26 mouse cellular contexts compared by ENCODE assay signal in genomic region chr1:180342944-180343343, GRCm38 (mm10). TPM values are rescaled to one million over a fixed set of nuclear protein-coding genes. Genes with fewer than 3 reads are reported as not detected.
DNase-seq lines count a peak whose midpoint lies in the region; ATAC-seq and TF ChIP-seq lines count a peak whose summit lies in the region.
"Had no signal": no experiment of that assay in that cellular context is flagged by ENCODE, and none has a peak within 500 bp of the region (broad histone marks: within the 10 kb centered on the region; RNA-seq: fewer than 3 reads in every experiment).

No protein-coding gene starts in this region.

- no peak for TF ChIP-seq EP300 in stomach, postnatal 0 days (optimal IDR thresholded peaks at IDR 0.05)

- no peak for ATAC-seq in stomach, embryonic 16.5 days (ENCODE audit: insufficient read depth, low FRiP score)
- ATAC-seq in stomach, postnatal 0 days (ENCODE audit: low FRiP score, low TSS enrichment): no peak
- ATAC-seq in hindbrain, embryonic 12.5 days (ENCODE audit: low FRiP score): no peak
- ATAC-seq: activated CD4-positive, CD25-positive, alpha-beta regulatory T cell, adult 4 months; forebrain, embryonic 13.5 days; intestine, postnatal 0 days had no signal

- no peaks in the 10 kb centered on the region for H3K9me3 ChIP-seq in stomach, embryonic 16.5 days (replicated peaks; ENCODE audit: control insufficient read depth, low read length)
- no peaks in the 10 kb centered on the region for H3K9me3 ChIP-seq in stomach, postnatal 0 days (ENCODE audit: control insufficient read depth, low read length)
- no peaks in the 10 kb centered on the region for H3K9me3 ChIP-seq in hindbrain, embryonic 12.5 days (replicated peaks)
- H3K9me3 ChIP-seq: embryonic facial prominence, embryonic 10.5 days; embryonic facial prominence, embryonic 15.5 days; forebrain, embryonic 13.5 days; heart, embryonic 10.5 days; heart, embryonic 15.5 days; limb, embryonic 13.5 days; midbrain, embryonic 13.5 days had no signal

- TF ChIP-seq CTCF in layer of hippocampus, adult 2 months (conservative IDR thresholded peaks at IDR 0.05): no peak
- no peak for TF ChIP-seq CTCF in stomach, postnatal 0 days (IDR thresholded peaks at IDR 0.05; ENCODE audit: low read depth)

- no peaks in the 10 kb centered on the region for H3K27me3 ChIP-seq in stomach, embryonic 16.5 days (ENCODE audit: control insufficient read depth, insufficient read depth, low read length)
- H3K27me3 ChIP-seq in stomach, postnatal 0 days (ENCODE audit: control insufficient read depth, insufficient read depth, low read length): no peaks in the 10 kb centered on the region
- H3K27me3 ChIP-seq in splenic B cell, adult 2 months (ENCODE audit: control insufficient read depth, insufficient read depth, low read length, poor library complexity, severe bottlenecking): no peaks in the 10 kb centered on the region
- H3K27me3 ChIP-seq in hindbrain, embryonic 12.5 days: no peaks in the 10 kb centered on the region
- H3K27me3 ChIP-seq: embryonic facial prominence, embryonic 15.5 days; forebrain, embryonic 13.5 days; heart, embryonic 15.5 days; limb, embryonic 13.5 days; midbrain, embryonic 13.5 days had no signal

- 0 out of 2 replicates have a peak overlapping the region, but pooled peaks have one; percentile 59 for H3K27ac ChIP-seq in layer of hippocampus, adult 2 months
- peak overlapping the region; percentile 26; the same call in 1 of the 2 replicates for H3K27ac ChIP-seq in stomach, embryonic 16.5 days (ENCODE audit: low read length)
- H3K27ac ChIP-seq in stomach, postnatal 0 days (replicated peaks): no peak overlapping the region
- no peak overlapping the region for H3K27ac ChIP-seq in hindbrain, embryonic 12.5 days
- H3K27ac ChIP-seq: embryonic facial prominence, embryonic 15.5 days; forebrain, embryonic 13.5 days; heart, embryonic 10.5 days; heart, embryonic 15.5 days; limb, embryonic 13.5 days; midbrain, embryonic 13.5 days had no signal

- 64% methylated on average over 7 of the region's 7 CpGs for WGBS in stomach, embryonic 16.5 days
- 55% methylated on average over 7 of the region's 7 CpGs for WGBS in stomach, postnatal 0 days
- WGBS in hindbrain, embryonic 12.5 days: 82% methylated on average over 7 of the region's 7 CpGs

- no peak overlapping the region for H3K4me3 ChIP-seq in layer of hippocampus, adult 2 months
- no peak overlapping the region for H3K4me3 ChIP-seq in stomach, embryonic 16.5 days (replicated peaks; ENCODE audit: low read length)
- no peak overlapping the region for H3K4me3 ChIP-seq in stomach, postnatal 0 days (ENCODE audit: low read depth, low read length)
- H3K4me3 ChIP-seq in hindbrain, embryonic 12.5 days: no peak overlapping the region
- H3K4me3 ChIP-seq: embryonic facial prominence, embryonic 10.5 days; embryonic facial prominence, embryonic 15.5 days; forebrain, embryonic 13.5 days; heart, embryonic 10.5 days; heart, embryonic 15.5 days; limb, embryonic 13.5 days; midbrain, embryonic 13.5 days had no signal

- peaks cover 13% of the 10 kb centered on the region; the same call in 1 of the 2 replicates for H3K4me1 ChIP-seq in stomach, embryonic 16.5 days (ENCODE audit: control insufficient read depth, insufficient read depth, low read length)
- peaks cover 3% of the 10 kb centered on the region; the same call in 1 of the 2 replicates for H3K4me1 ChIP-seq in stomach, postnatal 0 days (replicated peaks; ENCODE audit: control insufficient read depth, insufficient read depth)
- peaks cover 29% of the 10 kb centered on the region for H3K4me1 ChIP-seq in hindbrain, embryonic 12.5 days

- no peaks in the 10 kb centered on the region for H3K36me3 ChIP-seq in stomach, embryonic 16.5 days (ENCODE audit: control insufficient read depth, insufficient read depth, low read length)
- H3K36me3 ChIP-seq in stomach, postnatal 0 days (ENCODE audit: control insufficient read depth, insufficient read depth, low read length): no peaks in the 10 kb centered on the region
- 0 out of 2 replicates have a peak, but pooled peaks cover 4% of the 10 kb centered on the region for H3K36me3 ChIP-seq in splenic B cell, adult 2 months (ENCODE audit: control insufficient read depth, insufficient read depth, low read length, poor library complexity, severe bottlenecking)
- H3K36me3 ChIP-seq in hindbrain, embryonic 12.5 days: no peaks in the 10 kb centered on the region
- H3K36me3 ChIP-seq: embryonic facial prominence, embryonic 10.5 days; embryonic facial prominence, embryonic 15.5 days; heart, embryonic 10.5 days; heart, embryonic 15.5 days; midbrain, embryonic 13.5 days had no signal

- no peak overlapping the region for H3K9ac ChIP-seq in stomach, embryonic 16.5 days (ENCODE audit: low read length)
- H3K9ac ChIP-seq in stomach, postnatal 0 days (ENCODE audit: low read length): no peak overlapping the region
- no peak overlapping the region for H3K9ac ChIP-seq in hindbrain, embryonic 12.5 days
- H3K9ac ChIP-seq: embryonic facial prominence, embryonic 15.5 days; forebrain, embryonic 13.5 days; heart, embryonic 15.5 days; limb, embryonic 13.5 days; midbrain, embryonic 13.5 days had no signal

- DNase-seq in layer of hippocampus, adult 2 months (ENCODE audit: low spot score in 2 of 2): no peak
- no peak for DNase-seq in layer of hippocampus, postnatal 10 days (ENCODE audit: low spot score in 2 of 2)
- DNase-seq in stomach, postnatal 0 days (ENCODE audit: low spot score): no peak
- peak; percentile 27 for DNase-seq in induced T-regulatory cell, adult 2 months (ENCODE audit: low read depth)
- peak; percentile 23 for DNase-seq in splenic B cell, adult 2 months (ENCODE audit: low read depth, low spot score)
- DNase-seq in urinary bladder, postnatal 14 days (ENCODE audit: low spot score): no peak
- DNase-seq: adrenal gland, adult 2 months; adrenal gland, postnatal 36 days; B cell, adult 2 months; cerebellum, adult 2 months; cerebellum, postnatal 14 days; gastrocnemius, postnatal 14 days; layer of hippocampus, postnatal 36 days; spleen, adult 18-20 months had no signal

- H3K4me2 ChIP-seq in stomach, embryonic 16.5 days (ENCODE audit: low read depth, low read length): no peak overlapping the region
- no peak overlapping the region for H3K4me2 ChIP-seq in stomach, postnatal 0 days (replicated peaks; ENCODE audit: low read depth)
- no peak overlapping the region for H3K4me2 ChIP-seq in hindbrain, embryonic 12.5 days (replicated peaks)
- H3K4me2 ChIP-seq: embryonic facial prominence, embryonic 15.5 days; forebrain, embryonic 13.5 days; heart, embryonic 15.5 days; limb, embryonic 13.5 days; liver, embryonic 11.5 days; midbrain, embryonic 13.5 days had no signal

RNA-seq across cellular contexts. Expression of gene Itpkb, which starts 12.7 kb away (rescaled TPM):
- 10 to 100 TPM; 26.3 to 28.3 TPM for total RNA-seq in layer of hippocampus, adult 2 months (2021)
- total RNA-seq in layer of hippocampus, postnatal 10 days (2021): 10 to 100 TPM; 15.9 to 17.7 TPM
- 6.0 and 7.2 TPM in 2 replicates for polyA plus RNA-seq in stomach, embryonic 16.5 days (2015; fragmentation: Nextera tagmentation; extraction: Ambion mirVana)
- polyA plus RNA-seq in stomach, postnatal 0 days (2015; fragmentation: Nextera tagmentation; extraction: Ambion mirVana): 3.7 and 4.0 TPM in 2 replicates
- 7.7 and 8.3 TPM in 2 replicates for polyA plus RNA-seq in hindbrain, embryonic 12.5 days (2016; fragmentation: Nextera tagmentation; extraction: Ambion mirVana)

Comparison
In these comparisons a context has a peak if more than half of its experiments do, and no peak if none do; other contexts are left out.
1. H3K27ac ChIP-seq: peak in layer of hippocampus, adult 2 months (single experiment) and stomach, embryonic 16.5 days (single experiment); none in stomach, postnatal 0 days (single experiment) and hindbrain, embryonic 12.5 days (single experiment).
2. DNase-seq: peak in induced T-regulatory cell, adult 2 months (single experiment) and splenic B cell, adult 2 months (single experiment); none in layer of hippocampus, adult 2 months (0 of 2), layer of hippocampus, postnatal 10 days (0 of 2), stomach, postnatal 0 days (single experiment) and urinary bladder, postnatal 14 days (single experiment).